Mouse (Mus musculus) liver, embryonic 14.5 days (tissue): Measurements from ENCODE around the gene Mx1.

Experiments used
- CTCF ChIP-seq: IDR thresholded peaks from 2 replicates; pipeline ENCODE4 v1.5.1; 2016; ENCODE audit warnings: antibody characterized with exemption, low read depth, control low read depth
- EP300 ChIP-seq: IDR thresholded peaks from 2 replicates; pipeline ENCODE4 v1.6.1; 2016; ENCODE audit warnings: antibody characterized with exemption, low read depth

DNA sequence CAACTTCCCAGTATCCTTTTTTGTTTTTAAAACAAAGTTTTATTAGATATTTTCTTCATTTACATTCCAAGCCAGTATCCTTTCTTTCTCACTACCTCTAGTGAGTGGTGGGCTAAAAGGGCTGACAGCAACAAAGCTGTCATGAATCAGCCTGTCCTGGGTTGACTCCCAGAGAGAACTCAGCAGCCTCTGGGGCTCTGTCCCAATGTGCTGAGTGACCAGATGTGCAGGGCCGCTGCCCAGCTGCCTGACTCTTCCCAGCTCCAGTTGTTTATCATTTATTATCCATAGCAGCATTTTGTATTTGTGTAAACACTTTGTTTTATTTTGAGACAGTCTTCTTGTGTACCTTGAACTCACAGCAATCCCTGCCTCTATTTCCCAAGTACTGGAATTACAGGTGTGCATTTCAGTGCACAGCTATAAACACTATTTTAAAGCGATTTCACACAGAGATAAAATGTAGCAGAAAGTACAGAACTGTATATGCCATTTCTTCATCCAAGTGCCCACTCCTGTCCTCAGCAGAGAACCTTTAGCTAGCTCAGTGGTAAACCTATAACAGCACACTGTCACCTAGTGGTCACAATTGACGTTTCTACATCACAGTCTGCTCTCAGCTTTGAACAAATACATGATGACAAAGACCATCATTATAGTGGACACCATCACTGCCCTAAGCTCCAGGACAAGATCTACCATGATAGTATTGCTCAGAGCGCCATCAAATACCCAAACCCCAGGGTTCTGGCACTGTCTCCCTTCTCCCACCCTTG, 3.7 kb upstream of the Mx1 start:
- TF ChIP-seq CTCF, result peak; percentile 52
- TF ChIP-seq EP300, result no peak
